Mouse (Mus musculus): ENCODE measurements around the gene Sin3a.

Gene Sin3a

DNA sequence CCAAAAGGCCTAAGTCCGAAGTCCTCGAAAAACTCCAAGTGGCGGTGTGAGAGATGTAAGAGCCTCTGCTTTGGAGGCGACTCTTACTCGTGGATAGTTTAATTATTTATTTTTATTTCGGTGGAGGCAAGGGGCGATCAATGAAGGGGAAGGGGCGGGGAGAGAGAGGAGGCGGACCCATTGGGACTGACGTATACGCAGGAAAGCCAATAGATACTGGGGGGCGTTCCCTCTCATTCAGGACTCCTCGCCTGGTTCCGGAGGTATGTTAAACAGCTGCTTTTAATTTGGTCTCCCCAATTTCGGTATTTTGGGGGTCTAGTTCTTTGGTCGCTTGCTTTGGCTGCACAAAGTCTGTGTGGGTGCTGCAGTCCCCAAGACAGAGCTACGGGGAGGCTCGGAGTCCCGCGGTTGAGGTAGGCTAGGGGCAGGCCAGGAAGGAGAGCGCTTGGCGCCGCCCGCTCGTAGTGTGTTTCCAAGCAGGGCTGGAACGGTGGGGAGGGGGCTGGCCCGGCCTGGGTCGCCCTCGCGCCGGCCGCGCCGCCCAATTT is at the start of gene Sin3a:
Sin3a (plus strand) TSS at position 240 of the 551 bp plus-strand sequence.
- DNase-seq, result peak; percentile 77 to 80

DNA sequence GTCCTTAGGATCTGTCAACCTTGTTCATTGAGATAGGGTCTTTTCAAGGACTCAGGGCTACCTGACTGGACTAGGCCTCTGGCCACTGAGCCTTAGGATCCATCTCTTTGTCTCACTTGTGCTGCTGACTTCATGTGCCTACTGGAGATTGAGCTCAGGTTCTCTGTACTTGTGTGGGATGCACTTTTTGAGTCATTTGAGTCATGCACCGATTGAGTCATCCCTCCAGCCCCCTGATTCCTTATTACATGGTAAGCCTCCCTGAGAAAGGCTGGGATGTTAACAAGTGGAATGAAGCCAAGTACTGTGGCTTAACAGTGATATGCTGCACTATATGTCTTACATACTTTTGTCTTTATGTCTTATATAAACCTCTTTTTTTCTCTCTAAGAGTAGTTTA is 40.1 kb upstream of the Sin3a start:
- DNase-seq, result no peak

DNA sequence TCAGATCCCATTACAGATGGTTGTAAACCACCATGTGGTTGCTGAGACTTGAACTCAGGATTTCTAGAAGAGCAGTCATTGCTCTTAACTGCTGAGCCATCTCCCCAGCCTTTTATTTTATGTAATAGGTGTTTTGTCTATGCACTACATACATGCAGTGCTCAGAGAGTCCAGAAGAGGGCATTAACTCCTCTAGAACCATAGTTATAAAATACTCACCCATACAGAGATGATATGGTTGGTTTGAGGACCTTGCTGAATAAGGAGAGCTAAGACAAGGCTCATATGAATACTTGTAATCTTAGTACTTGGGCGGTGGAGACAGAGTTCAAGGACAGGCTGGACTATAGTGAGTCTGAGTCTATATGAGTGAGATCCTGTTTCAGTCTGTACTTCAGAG is 15.6 kb upstream of the Sin3a start:
- peak; percentile 68 to 72 for DNase-seq

DNA sequence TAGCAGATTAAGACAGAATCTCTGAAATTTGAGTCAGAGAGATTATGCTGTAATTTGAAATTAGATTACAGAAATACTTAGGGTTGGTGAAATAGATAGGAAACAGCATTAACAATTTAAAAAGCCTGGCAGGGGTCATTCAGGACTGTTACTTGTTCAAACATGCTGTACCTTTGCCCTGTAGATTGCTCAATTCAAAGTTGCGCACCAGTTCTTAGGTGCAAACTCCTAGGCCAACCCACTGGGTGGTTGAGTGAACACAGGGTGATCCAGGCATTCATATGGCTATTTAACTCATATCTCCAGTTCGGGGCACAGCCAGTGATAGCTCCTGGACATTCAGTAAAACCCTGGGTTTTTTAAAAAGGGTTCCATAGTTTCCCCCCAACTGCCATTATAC is 7.7 kb upstream of the Sin3a start:
- no peak for DNase-seq

DNA sequence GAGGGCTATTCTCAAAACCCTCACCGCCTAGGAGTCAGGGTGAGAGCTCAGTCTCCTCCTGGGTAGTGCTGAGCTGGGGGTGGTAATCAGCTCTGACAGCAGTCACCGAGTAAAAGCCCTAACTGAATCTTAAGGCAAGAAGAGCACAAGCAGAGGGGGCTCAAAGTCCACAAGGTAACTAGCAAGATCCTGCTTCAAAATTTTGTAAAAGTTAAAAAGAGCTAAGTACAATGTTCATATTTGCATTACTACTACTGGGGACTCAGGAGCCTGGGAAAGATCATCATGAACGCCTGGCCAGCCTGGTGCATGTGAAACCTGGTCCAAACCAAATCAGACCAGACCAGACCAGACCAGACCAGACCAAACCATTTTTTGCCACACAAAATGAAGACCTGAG is 3.6 kb upstream of the Sin3a start:
- DNase-seq, result no peak

DNA sequence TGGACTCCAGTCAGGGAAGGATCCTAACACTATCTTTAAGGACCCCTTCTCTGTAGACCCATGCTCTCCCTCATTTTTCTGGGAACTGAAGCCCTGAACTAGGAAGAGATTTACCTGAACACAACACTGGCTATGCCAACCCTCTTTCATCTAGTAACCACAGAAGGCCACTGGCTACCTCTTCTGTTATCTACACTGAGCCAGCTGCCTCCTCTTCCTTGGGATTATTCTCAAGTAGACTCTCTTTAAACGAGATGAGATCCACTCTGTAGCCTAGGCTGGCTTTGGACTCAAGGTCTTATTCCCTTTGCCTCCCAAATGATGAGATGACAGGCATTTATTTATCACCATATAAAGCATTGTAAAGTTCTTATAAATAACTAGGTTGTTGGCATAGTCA is 1.6 kb upstream of the Sin3a start:
- DNase-seq, result no peak

DNA sequence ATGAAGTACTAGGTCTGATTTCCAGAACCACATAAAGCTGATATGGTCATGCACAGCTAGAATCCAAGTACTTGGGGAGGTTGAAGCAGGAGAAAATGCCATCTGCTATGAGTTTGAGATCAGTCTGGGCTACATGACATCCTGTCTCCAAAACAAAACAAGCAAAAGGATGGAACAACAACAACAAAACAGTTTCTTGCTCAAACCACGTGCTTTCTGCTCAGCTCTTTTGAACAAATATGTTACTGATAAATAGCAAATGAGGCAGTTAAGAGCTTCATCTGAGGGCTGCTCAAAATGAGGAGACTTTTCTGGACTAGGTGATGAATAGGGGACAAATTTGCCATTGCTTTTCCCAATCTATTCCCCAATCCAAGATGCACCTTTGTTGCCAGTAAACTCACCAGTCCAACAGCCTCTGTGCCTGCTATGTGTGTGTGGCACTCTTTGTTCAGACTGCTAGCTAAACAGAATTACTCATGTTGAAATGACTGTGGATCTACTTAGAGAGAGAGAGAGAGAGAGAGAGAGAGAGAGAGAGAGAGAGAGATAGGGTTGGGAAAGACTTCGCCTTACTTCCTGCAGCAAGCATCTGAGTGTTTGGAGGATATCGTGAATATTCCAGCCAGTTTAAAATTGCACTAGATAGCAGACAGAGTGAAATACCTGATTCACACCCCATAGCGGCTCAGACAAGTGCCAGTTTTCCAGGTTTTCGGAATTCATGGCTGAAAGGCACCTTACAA is 867 bp upstream of the Sin3a start:
- DNase-seq, result no peak

DNA sequence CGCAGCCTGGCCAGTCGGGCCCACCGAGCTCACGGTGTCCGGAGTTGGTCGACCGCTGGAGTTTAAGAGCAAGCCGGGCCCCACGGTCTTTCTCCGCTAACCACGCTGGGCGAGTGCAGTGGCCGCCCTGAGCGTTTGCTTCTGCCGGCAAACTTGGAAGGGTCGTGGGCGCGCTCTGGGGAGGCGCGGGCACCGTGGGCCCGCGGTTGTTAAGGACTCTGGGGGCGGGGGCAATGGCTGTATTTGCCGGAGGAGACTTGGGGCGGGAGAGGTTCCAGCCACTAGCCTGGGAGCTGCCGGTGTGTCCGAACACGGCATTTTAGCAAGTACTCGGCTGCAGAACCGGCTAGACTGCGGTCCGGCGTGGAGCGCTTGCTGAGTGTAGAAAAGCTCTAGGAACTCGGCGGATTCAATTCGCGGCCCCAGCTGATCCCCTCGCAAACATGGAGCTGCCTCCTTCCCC is 717 bp downstream of the Sin3a start:
- no peak for DNase-seq

DNA sequence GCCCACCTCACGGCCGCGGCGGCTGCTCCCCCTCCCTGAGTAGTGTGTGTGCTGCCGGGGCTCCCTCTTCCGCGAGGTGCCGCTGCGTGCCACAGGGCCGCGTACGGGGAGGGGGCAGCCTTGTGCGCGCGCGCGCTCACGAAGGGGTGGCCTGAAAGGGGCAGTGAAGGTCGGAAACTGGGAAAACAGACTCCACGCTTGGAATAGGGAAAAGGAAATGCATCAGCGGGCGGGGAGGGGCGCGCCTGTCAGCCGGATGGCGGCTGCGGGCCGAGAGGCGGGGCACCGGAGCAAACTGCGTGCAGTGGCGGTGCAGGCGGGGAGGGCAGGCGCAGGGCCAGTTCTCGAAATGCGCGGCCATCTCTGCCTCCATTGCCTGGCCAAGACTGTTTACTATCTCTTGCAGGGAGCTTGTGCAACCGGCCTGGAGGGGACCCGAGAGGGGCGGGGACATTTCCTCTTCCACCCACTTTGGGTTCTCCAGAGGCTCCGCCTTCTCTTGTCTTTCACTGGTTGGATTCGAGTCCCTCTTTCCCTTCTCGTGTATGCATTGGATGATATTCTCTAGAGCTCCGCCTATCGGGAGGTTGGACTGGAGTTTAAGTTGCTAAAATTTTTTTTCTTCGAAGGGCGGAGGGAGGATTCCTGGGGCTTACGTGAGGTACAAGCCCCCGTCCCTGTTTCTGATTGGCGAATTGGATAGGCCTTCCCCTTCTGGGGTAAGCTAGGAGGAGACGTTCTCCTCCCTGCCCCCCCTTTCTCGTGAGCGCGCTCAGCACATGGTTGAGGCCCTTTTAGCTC is 1.3 kb downstream of the Sin3a start:
- DNase-seq, result peak; percentile 87 to 90

DNA sequence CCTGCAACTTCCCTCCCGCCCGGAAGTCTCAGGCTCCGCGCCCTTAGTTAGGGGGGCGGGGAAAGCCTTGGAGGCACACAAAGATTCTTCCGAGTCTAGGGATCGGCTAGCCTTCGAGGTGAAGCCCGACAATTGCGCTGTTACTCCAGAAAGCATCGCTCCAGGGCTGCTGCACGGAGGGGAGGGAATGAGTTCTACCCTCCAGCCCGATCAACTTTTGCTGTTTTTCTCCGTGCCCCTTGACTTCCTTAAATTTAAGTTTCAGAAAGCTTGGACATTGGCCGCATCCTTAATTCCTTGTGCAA is 1.9 kb downstream of the Sin3a start:
- no peak for DNase-seq

DNA sequence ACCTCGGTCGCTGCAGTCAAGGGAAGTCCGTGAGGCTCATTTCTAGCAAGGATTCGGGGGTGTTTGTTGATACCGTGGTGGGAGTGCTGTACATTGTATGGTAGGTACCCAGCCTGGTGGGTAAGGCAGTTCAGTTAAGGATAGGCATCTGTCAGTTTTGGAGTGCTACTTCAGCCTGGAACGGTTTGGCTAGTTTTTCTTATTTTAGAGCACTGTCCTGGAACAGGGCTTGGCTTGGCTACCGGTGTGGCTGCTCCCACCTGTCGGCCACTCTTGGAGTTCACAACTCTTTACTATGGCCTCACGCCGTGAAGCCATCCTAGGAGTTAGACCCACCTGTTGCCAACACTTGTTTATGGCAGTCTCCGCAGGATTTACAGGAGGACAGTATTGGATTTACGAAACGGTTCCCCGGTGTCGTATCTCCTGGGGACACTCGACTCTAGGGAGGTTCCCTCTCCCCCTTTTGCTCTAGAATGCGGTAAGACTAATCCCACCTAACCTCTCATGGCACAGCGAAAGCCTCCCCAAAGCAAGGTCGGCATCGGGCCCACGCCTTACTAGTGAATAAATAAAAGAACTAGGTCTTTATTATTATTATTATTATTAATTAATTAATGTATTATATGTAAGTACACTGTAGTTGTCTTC is 2.5 kb downstream of the Sin3a start:
- peak; percentile 37 to 40 for DNase-seq

DNA sequence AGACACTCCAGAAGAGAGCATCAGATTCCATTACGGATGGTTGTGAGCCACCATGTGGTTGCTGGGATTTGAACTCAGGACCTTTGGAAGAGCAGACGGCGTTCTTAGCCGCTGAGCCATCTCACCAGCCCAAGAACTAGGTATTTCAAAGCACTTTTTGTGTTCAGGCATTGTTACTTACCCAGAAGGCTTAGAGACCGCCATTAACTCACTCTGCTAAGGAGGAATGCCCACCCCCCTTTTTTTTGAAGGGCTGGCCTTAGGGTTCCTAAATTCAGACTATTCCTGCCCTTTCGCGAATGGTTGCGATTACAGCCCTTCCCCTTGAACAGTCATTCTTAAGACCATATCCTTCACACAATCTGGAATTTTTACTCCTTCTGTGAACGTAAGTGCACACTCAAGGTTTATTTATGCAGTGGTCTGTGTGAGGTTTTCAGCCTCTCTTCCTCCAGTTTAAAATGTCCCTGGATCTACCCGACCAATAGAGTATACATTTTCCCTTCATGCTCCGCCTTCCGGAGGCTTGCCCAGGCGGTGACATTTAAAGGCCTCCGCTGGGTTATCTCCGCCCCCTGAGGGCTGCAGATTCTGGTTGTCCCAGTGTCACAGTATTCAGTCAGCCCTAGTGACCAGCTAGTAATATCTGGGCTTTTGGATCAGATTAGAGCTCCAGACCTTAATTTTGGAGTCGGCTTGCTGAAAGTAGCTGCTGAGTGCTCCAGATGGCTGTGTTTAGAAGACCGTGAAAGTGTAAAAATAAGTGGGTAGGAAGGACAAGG is 3.2 kb downstream of the Sin3a start:
- peak; percentile 70 to 73 for DNase-seq

DNA sequence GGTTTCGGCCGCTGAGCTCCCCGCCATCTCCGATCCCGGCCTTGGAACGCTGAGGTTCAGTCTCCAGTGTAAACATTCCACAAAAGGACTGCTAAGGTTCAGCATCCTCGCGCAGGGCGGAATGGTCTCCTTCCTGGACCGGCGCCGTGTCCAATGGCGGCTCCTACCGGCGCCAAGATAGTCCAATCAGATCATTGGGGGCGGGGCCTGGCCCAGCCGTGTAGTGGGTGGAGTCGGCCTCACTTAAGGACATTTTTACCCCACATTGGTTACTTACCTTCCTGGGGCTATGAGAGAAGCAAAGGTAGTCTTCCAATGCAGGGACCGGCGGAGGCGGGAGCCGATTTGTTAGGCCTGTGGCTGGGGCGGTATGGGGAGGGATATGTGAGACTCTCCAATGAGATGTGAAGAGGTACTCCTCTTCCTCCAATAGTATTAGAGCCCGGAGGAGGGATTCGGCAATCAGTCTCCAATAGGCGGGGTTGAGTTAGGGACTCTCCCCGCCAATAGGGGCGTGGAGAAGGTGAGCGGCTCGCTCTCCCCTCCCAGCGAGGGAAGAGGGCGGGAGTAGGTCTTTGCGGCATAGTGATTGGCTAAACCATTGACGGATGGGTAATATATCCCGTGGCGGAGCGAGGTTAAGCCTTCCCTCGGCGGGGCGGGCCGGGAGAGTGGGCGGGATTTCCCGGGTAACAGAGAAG is 4.0 kb downstream of the Sin3a start:
- peak; percentile 96 to 98 for DNase-seq

DNA sequence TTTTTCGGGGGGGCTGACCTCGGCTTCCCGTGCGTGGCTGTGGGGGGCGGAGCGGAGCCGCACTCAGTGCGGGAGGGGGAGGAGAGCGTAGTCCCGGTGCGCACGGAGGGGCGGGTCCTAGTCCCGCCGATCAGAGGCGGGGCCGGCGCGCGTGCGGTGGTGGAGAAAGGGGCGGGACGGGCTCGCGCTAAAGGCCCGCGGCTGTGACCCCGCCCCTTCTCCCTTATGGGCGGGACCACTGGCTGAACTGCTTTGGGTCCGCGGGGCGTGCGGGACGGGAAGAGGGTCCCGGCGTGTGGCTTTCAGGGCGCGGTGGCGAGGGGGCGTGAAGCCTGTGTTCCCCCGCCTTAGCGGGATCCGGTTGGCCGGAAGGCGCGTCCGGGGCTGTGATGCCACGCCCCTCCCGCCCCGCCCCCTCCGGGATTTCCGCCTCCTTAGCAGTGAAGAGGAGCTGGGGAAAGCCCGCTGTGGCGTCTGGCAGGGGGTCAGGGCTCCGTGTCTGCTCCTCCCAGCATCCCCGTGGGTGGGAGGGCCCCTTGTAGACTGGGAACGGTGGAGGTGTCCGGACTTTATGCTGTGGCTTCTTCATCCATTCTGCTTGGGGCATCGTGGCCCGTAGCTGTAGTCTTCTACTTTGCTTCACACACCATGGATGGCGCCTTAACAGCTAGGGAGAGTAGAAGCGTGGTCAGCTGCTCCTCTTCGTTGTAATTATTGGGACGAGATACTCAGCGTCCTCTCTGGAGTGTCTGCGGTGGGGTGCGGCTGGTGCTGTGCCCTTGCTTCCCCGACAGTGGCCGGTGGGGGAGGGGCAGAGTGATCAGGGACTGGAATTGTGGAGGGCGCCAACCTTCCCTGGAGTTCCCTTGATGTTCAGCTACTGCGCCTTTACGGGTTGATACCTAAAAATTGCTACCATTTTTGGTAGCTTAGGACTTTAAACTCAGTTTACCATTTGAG is 5.1 kb downstream of the Sin3a start:
- DNase-seq, result peak; percentile 85 to 88

DNA sequence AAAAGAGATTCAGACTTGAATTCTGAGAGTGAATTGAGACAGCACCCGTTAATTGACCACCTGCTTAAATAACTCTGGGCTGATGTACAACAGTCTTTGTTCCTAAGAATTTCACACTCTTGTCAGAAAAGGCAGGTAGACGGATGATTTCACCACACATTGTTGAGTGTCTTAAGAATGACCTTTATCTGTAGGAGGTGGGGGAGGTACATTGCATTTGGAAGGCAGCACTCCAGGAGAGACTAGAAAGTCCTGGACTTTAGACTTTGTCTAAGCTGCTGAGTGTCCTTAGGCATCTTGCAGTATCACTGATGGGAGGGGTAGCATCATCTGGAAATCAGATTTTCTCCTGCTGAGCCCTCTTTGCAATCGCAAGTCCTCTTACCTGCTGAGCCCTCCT is 10.4 kb downstream of the Sin3a start:
- no peak for DNase-seq

DNA sequence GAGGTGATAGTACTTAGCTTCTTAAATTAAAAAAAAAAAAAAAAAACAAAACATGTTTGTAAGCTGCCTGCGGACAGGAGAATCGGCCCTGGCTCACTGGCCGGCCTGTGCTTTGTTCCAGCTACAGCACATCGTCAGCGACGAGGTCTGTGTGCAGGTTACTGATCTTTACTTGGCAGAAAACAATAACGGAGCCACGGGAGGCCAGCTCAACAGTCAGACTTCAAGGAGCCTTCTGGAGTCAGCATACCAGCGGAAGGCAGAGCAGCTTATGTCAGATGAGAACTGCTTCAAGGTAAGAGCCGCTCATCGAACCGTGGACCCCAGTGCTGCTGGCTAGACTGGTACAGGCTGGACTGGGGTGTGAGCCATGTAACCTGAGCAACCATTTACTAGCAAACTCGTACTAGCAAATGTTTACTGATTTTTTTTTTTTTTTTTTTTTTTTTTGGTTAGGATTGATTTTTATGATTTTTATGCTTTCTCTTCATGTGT is 45.5 kb downstream of the Sin3a start:
- DNase-seq, result no peak

DNA sequence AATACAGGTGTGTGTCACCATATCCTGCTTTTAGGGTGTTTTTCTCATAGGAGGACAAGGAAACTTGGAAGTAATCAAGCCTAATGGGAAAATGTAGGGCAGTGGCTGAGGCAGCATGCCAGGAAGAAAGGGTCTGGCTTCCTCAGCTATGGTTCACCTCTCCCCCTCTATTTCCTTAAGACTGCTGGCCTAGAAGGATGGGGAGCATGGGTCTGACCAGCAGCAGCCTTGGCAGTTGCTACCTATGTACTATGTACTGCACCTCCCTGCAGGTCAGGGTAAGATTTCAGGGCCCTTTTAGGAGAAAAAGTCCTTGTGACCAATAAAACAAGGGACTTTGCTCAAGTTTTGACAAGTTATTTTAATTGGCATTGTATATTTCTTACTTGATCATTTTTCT is 57.8 kb downstream of the Sin3a start:
- DNase-seq, result no peak

DNA sequence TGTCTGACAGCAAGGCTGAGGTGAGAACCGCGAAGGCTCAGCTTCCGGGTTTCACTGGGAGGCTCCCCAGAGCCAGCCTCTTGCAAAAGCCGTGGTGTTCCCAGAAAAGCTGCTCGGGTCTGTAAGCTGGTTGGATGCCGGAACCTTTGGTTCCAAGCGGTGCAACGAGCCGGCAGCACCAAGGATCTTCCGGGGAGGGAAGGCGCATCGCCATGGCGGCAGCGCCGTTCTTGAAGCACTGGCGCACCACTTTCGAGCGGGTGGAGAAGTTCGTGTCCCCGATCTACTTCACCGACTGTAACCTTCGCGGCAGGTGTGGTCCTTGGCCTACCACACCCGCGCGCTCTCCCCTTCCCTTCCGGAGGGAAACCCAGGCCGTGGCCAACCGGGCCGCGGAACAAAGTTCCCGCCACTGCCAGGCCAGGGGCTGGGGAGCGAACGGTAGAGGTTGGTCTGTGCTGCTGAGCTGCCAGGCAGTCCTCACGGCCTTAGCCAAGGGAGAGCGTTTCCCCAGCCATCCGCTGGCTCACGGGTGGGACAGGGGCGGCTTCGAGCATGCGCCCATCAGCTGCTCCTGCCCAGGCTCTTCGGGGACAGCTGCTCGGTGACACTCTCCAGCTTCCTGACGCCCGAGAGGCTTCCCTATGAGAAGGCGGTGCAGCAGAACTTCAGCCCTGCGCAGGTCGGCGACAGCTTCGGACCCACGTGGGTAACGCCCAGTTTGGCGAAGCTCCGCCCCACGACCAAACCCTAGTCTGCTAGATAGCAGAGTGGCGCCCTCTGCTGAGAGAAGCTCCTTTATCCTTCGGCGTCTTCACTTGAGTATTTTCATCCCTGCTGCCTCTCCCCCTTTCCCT is 59.0 kb downstream of the Sin3a start, which contains the start of gene Man2c1:
Man2c1 (plus strand) TSS at position 114 of the 857 bp plus-strand sequence.
- DNase-seq, result peak; percentile 96

DNA sequence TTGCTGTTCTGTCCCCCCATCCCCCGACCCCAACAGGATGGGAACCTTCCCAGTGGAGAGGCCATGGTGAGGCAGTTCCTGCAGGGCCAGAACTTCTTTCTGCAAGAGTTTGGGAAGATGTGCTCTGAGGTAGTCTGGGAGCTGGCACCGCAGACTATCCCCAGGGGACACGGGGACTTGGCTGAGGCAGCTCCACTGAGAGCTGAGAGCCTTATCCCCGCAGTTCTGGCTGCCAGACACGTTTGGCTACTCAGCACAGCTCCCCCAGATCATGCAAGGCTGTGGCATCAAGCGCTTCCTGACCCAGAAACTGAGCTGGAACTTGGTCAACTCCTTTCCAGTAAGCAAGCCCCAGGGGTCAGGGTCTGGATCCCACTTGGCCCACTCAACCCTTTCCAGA is 65.4 kb downstream of the Sin3a start:
- no peak for DNase-seq

DNA sequence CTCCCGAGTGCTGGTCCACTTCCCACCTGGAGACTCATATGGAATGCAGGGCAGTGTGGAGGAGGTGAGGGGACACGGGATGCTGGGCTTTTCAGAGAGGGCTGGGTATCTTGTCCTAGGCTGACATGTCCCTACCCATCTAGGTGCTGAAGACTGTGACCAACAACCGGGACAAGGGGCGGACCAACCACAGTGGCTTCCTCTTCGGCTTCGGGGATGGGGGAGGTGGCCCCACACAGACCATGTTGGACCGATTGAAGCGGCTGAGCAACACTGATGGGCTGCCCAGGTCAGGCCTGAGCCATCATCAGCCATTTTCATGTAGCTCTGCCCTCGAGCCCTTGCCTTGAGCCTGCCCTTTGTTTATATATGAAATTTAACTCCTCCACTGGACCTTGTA is 65.9 kb downstream of the Sin3a start:
- no peak for DNase-seq

Measured in B cell, adult 2 months (primary cell).